Mouse (Mus musculus) adrenal gland, postnatal 10 days (tissue): ENCODE measurements around the gene Gm2a. TPM values are rescaled to one million over a fixed set of nuclear protein-coding genes. Genes with fewer than 3 reads are reported as not detected.
"Not testable (repeated sequence)": the region's sequence is repeated elsewhere in the genome, so short reads cannot be mapped to it uniquely, and the experiment has no call there.

Experiments
- DNase-seq: peaks from one replicate; pipeline ENCODE4 v3.0.0; 2021; ENCODE audit warnings: mixed read lengths
- long read RNA-seq, 2 experiments: library from polyadenylated mRNA; stranded (forward); transcript quantifications; one replicate each; pipeline ENCODE4 v2.0.0; 2021
- total RNA-seq, 2 experiments: library from RNA; stranded (reverse); gene quantifications; 2 replicates each; pipeline ENCODE4 v1.2.3; 2021

The Gm2a gene
- 10 to 100 TPM; 75.3 to 78.6 TPM for total RNA-seq
- long read RNA-seq, experiment 1, full-length matches to known transcripts: 62 of 110 reads
- long read RNA-seq, experiment 1, partial matches to known transcripts: 47 of 110 reads
- long read RNA-seq, experiment 1, other reads (novel, unspliced or antisense): 1 of 110 reads
- long read RNA-seq, experiment 2, full-length matches to known transcripts: 73 of 83 reads
- long read RNA-seq, experiment 2, partial matches to known transcripts: 10 of 83 reads
- long read RNA-seq, experiment 2, other reads (novel, unspliced or antisense): 0 of 83 reads

DNA sequence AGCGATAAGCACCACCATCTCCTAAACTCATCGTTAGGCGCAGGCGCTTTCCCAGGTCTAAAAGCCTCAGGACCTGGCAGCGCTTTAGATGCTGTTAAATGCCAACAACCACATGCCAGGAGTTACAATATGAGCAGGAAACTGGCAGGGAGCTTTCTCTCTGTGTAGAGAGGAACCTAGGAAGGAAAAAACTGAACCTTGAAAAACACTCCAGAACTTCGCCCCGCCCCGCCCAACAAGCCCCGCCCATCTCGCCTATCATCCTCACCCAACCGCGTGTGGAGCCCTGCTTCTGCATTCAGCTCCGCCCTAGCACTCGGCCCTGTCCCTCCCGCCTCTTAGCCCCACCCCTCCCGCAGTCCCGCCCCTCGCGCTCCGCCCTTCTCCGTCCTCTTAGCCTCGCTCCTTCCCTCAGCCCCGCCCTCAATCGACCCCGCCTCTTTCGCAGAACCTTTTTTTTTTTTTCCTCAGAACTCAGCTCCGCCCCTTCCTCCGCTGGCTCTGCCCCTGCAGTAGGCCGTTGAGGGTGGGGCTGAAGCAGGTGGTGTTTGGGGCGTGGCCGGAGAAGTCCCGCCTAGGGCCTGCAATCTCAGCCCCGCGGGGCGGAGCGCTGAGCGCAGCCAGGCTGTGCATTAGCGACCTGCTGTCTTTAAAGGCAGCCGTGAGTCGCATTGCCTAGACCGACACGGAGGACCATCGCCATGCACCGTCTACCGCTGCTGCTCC is at the start of gene Gm2a:
Gene Gm2a, plus strand, starts transcription at position 653 of the 726 bp plus-strand sequence.
- peak; percentile 96 for DNase-seq

DNA sequence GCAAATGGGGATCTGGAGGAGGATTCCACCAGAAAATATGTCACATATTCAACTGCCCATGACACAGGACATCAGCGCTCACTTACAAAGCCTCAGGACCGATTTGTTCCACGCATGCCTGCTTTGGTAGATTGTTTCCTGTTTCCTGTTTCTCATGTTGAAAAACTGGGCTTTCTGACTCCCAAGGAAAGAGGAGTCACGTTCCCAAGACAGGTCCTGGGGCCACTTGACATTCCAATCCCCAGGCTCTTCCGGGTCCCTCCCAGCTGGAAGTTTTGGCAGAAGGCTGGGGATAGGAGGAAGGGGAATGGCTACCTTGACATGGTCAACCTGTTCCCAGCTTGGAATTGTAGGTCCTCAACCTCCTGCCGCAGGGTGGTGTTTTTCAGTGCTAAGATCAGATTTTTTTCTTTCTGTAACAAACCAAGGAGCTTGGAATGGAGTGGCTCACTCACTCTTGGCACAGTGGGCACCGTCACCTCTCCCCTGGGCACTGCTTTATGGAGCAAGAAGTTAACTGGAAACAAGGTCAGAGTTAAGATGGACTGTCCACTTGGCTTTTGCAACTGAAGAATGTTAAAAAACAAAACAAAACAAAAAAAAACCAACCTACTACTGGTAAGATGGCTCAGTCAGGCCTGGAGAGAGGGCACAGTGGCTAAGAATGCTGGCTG is 46.9 kb upstream of the Gm2a start:
- peak; percentile 68 for DNase-seq

DNA sequence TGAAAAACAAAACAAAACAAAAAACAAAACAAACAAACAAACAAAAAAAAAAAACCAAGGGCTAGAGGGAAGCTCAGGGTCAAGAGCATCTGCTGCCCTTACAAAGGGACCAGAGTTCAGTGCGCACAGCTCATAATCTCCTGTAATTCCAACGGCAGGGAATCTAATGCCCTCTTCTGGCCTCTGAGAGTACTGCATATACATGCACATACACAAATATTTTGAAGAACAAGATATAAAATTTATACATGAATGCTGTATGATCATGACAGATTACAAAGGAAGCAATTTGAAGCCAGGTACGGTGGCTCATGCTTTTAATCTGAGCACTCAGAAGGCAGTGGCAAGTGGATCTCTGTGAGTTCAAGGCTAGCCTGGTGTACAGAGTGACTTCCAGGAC is 40.4 kb upstream of the Gm2a start:
- no peak for DNase-seq

DNA sequence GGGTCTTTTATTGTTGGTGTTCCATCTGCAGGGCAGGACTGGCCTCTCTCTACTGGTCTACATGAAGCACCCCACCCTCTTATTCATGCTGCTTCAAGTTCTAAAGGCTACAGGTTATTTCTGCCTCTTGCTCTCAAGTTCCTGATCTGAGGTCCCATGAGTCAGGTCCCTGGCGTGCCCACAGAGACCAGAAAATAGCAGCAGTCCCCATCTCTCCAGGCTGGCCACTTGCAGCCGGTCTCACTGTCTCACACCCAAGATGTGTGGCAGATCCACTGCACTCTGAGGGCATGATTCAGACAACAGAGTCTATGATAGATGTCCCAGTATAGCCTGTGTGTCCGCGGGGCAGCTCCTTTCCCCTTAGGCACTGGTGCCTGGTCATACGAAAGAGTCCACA is 37.1 kb upstream of the Gm2a start:
- no peak for DNase-seq

DNA sequence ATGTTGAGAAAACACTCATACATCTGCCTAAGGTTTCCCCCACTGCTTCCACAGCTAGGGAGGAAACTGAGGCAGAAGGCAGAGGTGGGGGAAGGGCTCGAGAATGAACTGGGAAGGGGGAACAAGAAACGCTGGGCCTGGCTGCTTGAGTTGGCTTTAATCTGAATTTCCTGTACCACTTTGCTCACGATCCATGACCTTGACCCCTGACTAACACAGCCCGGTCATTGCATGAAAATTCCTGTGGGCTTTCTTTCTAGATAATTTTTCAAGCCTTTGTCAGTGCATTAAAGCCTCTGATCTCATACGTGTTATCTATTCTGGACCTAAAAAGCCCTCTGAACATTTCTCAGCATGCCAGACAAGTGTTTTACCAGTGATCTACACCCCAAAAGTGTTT is 35.1 kb upstream of the Gm2a start:
- DNase-seq: no peak

DNA sequence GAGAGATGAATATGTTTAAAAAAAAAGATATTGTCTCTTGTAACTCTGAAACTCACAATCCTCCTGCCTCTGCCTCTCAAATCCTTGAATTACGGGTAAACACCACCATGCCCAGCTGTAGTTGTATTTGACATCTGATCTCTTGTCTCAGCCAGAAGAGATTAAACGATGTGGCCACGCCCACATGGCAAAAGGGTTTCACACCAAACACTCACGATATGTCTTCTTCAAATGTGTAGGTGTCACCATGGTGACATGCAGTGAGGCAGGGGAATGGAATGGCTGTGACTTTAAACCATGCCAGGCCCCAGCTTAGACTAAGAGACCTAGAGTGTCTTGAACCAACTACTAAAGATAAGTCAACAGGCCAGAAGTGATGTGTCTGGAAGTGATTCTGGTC is 31.0 kb upstream of the Gm2a start:
- DNase-seq: no peak

DNA sequence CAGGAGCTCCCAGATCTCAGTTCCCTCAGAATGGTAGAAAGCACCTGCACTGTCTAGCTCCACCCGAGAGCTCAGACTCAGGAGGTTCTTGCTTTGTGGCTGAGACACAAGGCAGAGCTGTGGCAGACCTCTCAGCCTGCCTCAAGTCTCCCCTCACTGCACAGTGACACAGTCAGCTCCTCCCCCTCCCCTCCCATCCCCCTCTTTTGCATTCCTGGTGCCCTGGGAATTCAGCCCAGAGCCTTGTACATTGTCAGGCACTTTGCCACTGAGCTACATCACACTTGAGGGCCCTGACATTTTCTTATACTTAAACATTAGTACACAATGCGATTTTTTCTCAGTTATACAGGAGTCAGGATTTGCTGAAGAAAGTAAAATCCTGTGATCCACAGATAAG is 28.9 kb upstream of the Gm2a start:
- no peak for DNase-seq

DNA sequence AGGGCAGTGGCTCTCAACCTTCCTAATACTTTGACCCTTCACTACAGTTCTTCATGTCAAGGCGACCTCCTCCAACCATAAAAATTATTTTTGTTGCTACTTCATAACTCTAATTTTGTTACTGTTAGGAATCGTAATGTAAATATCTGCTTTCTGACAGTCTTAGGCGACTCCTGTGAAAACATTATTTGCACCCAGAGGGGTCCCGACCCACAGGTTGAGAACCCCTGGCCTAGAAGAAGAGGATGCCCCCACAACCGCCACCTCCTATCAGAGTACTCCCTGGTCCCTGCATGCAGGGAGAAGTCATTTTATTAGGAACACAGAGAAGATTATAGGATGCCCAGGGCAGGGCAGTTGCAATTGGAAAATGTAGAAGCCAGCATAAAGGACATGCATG is 26.6 kb upstream of the Gm2a start:
- DNase-seq: no peak

DNA sequence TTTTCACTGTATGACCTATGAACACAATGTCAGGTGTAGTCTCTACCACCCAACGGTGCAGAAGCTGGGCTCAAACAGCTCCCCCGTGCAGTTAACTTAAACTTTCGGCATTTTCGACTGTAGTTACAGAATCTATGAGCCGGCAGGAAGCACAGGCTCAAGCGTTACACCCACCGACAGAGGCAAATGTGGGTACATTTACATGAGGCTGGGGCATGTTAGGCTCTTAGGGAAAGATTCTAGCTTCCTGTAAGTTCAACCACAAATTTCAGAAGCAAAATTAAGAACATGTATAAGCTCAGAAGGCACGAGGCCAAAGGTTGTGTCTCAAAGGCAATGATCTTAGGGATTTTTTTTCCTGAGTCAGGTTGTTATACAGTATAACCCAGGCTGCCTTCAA is 25.4 kb upstream of the Gm2a start:
- DNase-seq: no peak

DNA sequence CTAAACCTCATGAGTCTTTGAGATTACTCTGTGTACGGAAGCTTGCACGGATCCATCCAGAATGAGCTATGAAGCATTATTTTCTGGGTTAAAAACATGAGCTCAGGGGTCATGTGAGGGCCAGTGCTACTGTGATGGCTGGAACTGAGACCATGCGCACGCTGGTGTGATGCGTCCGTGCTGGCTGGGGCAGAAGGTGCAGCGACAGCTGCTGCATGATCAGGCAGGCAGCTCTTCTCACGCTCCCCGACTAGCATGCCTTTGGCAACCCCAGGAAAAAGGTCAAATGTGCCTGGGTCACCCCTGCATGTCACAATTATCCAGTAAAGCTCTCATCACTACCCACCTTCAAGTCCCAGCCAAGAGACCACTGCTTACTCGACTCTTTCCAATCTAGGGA is 24.7 kb upstream of the Gm2a start:
- DNase-seq: no peak

DNA sequence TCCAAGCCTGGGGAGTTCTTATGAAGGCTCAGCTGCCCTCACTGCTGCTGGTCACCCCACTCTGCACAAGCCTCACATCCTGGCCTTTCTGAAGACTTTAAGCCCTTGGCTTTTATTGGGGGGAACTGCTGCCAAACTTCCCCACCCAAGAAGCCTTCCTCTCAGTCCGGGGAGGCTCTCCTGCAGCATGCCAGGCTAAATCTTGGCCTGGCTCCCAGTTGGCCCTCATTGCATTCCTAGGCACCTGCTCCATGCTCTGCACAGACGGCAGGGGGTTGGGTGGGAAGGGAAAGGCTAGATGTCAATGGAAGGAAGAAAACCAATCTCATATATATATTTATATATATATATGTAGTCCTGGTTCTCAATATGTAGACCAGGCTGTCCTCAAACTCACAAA is 22.3 kb upstream of the Gm2a start:
- peak; percentile 69 for DNase-seq

DNA sequence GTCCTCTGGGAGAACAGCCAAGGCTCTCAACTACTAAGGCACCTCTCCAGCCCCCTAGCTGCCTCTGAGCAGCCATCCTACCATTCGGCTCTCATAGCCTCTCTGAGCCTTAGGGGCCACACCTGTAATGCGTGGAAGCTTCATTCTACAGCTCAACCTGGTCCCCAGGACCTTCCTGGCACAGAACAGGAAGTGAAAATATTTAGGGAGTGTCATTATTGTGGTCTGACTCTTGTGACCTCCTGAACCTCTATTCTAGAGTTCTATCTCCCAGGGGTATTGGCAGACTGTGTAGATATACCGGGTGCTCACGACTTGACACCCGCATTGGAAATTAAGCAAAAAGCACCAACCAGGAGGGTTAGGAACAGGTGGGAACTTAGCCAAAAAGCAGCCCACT is 21.7 kb upstream of the Gm2a start:
- DNase-seq: no peak

DNA sequence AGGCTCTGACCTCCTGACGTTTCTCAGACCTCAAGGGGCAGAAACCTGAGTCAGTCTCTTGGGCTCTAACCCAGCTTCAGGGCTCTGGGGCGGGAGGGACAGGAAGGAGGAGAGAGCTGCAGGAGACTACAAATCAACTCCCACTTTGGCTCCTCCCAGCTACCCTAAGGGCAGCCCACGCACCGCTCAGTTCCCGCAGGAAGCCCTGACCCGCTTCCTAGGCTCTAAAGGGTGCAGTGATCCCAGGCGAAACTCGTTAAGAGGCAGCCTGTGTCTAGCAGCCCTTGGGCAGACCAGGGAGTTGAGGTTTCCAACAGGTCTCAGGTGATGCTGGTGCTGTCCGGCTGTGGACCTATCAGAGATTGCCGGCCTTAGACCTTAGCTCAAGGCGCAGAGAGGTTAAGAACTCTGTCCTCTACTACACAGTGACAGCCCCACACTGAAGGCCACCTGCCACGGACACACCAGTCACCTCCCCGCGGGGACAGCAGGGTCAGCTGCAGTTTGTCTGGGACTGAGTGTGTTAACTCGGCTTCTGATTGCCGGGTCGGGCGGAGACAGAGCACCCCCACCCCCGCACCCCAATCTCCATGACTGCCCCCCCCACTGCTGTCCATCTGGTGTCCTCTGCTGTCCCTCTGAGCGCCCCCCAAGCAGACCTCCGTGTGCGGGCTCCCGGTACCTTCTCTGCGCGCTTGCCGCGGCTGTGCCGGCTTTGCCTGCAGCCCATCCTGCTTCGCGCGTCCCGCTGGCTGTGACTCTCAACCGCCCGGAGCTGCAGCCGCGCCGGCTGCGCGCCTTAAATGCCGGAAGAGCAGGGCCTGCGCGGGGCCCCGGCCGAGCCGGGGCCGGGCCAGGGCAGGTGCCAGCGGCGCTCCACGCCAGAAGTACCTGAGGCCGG is 20.3 kb upstream of the Gm2a start, which contains the start of gene Ccdc69:
Gene Ccdc69, minus strand, starts transcription at position 801 of the 901 bp plus-strand sequence.
- DNase-seq: peak; percentile 80

DNA sequence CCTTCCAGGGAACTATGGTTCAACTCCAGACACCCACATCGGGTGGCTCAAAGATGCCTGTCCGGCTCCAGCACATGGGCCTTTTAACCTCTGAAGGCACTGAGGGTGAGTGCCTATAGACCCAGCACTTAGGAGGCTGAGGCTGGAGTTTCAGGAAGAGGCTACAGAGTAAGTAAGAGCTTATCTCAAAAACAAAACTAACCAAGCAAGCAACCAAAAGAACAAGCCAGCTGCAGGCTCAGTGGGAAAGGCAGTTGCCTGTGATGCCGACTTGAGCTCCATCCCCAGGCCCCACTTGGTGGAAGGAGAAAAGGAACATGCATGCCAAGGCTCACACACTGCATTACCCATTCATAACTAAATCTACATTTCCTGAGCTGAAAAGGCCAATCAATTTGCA is 19.4 kb upstream of the Gm2a start:
- DNase-seq: no peak

DNA sequence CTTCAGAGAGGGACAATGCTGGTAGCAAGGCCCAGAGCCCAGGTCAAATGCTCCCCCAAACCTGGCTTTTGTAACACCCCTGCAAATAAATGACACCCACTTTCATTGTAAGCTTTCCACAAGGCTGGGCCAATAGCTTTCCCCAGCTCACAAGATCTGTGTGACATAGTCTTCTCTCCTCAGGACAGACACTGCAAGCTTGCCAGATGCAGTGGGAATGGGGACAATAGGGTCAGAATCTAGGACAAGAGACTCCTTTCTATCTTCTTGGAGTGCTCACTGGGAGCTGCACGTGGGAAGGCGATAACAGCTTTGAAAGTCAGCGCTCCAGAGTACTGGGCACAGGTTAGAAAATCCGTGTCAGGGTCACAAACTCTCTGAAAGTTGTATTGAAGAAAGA is 18.7 kb upstream of the Gm2a start:
- DNase-seq: no peak

DNA sequence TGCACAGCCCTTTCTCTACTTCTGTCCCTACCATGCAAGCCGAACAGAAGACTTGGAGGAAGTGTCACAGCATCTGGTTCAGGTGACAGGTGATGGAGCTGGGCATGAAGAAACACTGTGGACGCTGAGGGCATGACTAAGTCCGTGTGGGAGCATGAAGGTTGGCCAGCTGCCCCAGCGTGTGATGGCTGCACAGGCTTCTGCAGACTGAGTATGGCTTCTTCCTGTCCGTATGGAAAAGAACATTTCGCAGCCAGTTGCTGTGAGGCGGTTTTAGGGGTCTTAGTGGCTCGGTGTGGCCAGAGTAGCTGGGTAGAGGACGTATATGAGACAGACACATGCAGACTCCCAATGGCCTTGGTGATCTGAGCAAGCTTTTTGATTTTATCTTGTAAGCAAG is 16.7 kb upstream of the Gm2a start:
- peak; percentile 52 for DNase-seq

DNA sequence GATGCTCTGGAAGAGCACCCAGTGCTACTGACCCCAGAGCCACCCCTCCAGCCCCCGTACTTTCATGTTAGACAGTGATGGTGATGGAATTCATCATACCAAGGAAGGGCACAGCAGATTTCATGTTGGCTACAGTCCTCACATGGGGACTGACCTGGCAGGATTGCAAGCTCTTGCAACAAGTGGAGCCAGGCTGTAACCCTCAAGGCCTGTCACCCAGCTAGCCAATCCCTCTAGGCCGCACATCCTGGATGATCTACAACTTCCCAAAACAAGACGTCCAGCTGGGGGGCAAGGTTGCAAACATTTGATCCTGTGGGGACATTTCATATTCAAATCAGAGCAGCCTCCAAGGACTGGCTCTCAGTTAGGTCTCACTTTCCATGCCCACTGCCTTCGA is 13.3 kb upstream of the Gm2a start:
- DNase-seq: peak; percentile 81

DNA sequence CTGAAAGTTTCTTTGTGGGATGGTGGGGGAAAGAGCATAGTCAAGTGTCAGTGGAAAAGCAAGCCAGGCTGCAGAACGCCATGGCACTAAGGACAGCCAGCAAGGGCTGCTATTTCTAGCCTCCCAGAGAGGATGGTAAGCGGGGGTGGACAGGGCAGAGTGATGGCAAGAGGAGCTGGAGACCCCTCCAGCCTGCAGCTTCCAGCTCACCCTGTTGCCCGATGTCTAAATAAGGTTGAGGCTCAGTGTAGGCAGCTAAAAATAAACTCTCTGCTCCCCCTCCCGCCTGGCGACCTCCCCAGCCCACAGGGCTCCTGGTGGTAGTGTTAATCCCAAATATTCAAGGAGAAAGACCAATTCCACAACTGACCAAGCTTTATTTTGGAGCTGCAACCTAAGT is 12.5 kb upstream of the Gm2a start:
- DNase-seq: no peak

DNA sequence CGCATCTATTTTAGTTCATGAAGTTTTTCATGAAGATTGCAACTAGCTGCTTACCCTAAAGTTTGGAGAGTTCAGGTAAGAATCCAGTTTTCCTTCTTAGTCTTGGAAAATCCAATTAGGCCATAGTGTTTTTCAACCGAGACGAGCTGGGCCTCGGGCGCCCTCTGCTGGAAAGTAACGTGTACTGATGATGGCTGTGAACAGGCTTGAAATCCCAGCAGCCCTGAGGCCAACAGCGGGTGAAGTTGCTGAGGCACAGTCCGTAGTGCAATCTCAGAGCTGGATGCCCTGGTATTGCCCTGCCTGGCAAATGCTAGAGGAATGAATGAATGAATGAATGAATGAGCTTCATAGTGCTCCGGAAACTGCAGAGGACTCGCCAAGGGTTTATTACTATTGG is 10.9 kb upstream of the Gm2a start:
- DNase-seq: peak; percentile 84

DNA sequence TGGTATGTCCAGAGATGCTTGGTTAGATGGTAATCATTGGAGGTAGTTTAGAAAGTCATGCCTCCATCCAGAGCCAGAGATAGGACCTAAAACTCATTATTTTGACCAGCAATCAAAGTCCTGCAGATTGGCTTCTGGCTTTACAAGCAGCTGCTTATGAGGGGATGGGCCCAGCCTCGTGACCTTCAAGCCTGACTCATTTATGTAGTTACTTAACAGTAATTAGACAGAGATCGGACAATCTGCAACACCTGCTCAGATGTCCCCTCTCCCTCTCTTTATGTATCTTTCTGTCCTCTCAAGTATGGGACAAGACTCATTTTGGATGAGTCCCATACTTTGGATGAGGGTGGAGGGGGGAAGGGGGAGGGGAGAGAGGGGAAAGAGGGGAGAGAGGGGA is 8.0 kb upstream of the Gm2a start:
- no peak for DNase-seq

DNA sequence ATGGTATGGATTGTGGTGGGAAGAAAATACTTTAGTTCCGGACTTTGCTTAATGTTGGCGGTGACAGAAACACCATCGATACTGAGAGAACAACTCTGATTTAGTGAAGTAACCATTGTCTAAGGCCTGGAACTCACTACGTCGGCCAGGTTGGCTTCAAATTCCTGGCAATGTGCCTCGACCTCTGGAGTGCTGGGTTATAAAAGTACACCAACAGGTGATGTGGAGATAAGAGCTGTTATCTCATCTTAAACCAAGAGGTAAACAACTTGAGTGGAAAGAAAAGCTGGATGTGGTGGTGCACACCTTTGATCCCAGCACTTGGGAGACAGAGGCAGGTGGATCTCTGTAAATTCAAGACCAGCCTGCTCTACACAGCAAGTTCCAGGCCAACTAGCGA is 4.8 kb upstream of the Gm2a start:
- DNase-seq: no peak

DNA sequence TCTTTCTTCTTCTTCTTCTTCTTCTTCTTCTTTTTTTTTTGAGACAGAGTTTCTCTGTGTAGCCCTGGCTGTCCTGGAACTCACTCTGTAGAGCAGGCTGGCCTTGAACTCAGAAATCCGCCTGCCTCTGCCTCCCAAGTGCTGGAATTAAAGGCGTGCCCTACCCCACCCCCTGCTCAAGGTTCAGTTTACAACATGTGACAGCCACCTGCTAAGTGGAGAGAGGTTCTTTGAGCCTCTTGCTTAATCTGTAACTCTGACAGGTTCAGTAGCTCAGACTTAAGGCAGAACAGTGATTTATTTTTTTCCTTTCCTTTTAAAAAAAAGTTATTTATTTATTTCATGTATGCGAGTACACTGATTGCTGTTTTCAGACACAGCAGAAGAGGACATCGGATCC is 1.6 kb upstream of the Gm2a start:
- not testable (repeated sequence) for DNase-seq
